Mouse (Mus musculus): ENCODE results near the gene Gm5286. TPM values are rescaled to one million over a fixed set of nuclear protein-coding genes. Genes with fewer than 3 reads are reported as not detected.
"Not testable (repeated sequence)": the region's sequence is repeated elsewhere in the genome, so short reads cannot be mapped to it uniquely, and the experiment has no call there.

Gm5286 gene
- not detected in 2 replicates for polyA plus RNA-seq (2015; fragmentation: Nextera tagmentation; extraction: Ambion mirVana)

DNA sequence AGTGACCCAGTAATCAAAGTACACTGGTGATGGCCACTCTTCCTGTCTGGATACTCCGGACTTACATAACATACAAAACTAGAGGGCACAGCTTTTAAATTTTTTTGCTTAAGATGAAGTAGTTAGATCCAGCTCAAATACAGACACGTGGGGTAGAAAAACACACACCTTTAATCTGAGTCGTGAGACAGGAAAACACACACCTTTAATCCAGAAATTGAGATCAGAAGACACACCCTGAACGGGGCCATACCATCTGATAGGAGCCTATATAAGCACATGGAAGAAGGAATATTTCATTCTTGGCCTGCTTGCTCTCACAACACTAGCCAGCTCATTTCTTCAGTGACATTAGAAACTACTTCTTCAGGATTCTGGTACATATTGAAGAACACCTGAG is at the start of gene Gm5286:
Gm5286 (plus strand) TSS at position 301 of the 400 bp plus-strand sequence.
- not testable (repeated sequence) for ATAC-seq (ENCODE audit: low FRiP score, low TSS enrichment); H3K27me3 ChIP-seq (ENCODE audit: insufficient read depth, low read length); H3K4me1 ChIP-seq (ENCODE audit: insufficient read depth, low read length); H3K9me3 ChIP-seq (ENCODE audit: low read length); H3K27ac ChIP-seq (ENCODE audit: low read length); H3K4me2 ChIP-seq (replicated peaks; ENCODE audit: low read depth, low read length); H3K9ac ChIP-seq (replicated peaks; ENCODE audit: low read length); H3K36me3 ChIP-seq (ENCODE audit: insufficient read depth, low read length); H3K4me3 ChIP-seq (ENCODE audit: low read length)
- WGBS: 81% methylated on average over 2 of the region's 4 CpGs

DNA sequence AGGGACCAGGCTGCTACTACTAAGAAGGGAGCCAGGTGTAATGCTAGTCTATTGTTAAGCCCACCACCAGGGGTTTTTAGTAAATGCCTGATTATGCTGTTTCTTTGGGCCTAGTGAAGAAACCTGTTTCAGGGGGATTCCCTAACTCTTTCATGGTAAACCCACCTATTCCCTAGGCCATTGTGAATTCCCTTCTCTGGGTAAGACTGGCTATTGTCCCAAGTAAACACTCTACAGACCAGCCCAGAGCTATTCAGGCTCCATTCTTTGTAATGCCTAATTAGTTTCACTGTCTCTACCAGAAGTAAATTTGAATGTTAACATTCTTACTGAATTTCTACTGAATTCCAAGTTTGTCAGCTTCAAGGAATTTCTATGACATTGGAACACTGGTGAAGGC is 29.2 kb upstream of the Gm5286 start:
- not testable (repeated sequence) for H3K9me3 ChIP-seq (ENCODE audit: low read length); ATAC-seq (ENCODE audit: low FRiP score, low TSS enrichment); H3K27ac ChIP-seq (ENCODE audit: low read length); H3K4me1 ChIP-seq (ENCODE audit: insufficient read depth, low read length); H3K4me3 ChIP-seq (ENCODE audit: low read length); H3K9ac ChIP-seq (replicated peaks; ENCODE audit: low read length); H3K4me2 ChIP-seq (replicated peaks; ENCODE audit: low read depth, low read length); H3K27me3 ChIP-seq (ENCODE audit: insufficient read depth, low read length); H3K36me3 ChIP-seq (ENCODE audit: insufficient read depth, low read length)

DNA sequence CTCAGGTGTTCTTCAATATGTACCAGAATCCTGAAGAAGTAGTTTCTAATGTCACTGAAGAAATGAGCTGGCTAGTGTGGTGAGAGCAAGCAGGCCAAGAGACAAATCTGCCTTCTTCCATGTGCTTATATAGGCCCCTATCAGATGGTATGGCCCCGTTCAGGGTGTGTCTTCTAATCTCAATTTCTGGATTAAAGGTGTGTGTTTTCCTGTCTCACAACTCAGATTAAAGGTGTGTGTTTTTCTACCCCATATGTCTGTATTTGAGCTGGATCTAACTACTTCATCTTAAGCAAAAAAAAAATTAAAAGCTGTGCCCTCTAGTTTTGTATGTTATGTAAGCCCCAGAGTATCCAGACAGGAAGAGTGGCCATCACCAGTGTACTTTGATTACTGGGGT is 18.4 kb upstream of the Gm5286 start, which contains the start of gene Gm10696:
Gm10696 (minus strand) TSS at position 101 of the 400 bp plus-strand sequence.
- H3K4me1 ChIP-seq (ENCODE audit: insufficient read depth, low read length); H3K9me3 ChIP-seq (ENCODE audit: low read length); H3K4me2 ChIP-seq (replicated peaks; ENCODE audit: low read depth, low read length); H3K27ac ChIP-seq (ENCODE audit: low read length); ATAC-seq (ENCODE audit: low FRiP score, low TSS enrichment); H3K27me3 ChIP-seq (ENCODE audit: insufficient read depth, low read length); H3K36me3 ChIP-seq (ENCODE audit: insufficient read depth, low read length); H3K9ac ChIP-seq (replicated peaks; ENCODE audit: low read length); H3K4me3 ChIP-seq (ENCODE audit: low read length): not testable (repeated sequence)
- WGBS: 83% methylated on average over 1 of the region's 1 CpGs

Other genes starting within 250 kb of the Gm5286 start
- gene Tdpoz5, start 235.4 kb upstream of the Gm5286 start, polyA plus RNA-seq (2015; fragmentation: Nextera tagmentation; extraction: Ambion mirVana): not detected in 2 replicates
- not detected in 2 replicates for gene Gm9125, start 141.8 kb upstream of the Gm5286 start, polyA plus RNA-seq (2015; fragmentation: Nextera tagmentation; extraction: Ambion mirVana)
- not detected in 2 replicates for gene Gm10697, start 124.1 kb upstream of the Gm5286 start, polyA plus RNA-seq (2015; fragmentation: Nextera tagmentation; extraction: Ambion mirVana)
- not detected in 2 replicates for gene Gm10696, start 18.5 kb upstream of the Gm5286 start, polyA plus RNA-seq (2015; fragmentation: Nextera tagmentation; extraction: Ambion mirVana)
- not detected in 2 replicates for gene Gm4778, start 67.3 kb downstream of the Gm5286 start, polyA plus RNA-seq (2015; fragmentation: Nextera tagmentation; extraction: Ambion mirVana)
- 14.6 and 15.1 TPM in 2 replicates for gene Them4, start 113.4 kb downstream of the Gm5286 start, polyA plus RNA-seq (2015; fragmentation: Nextera tagmentation; extraction: Ambion mirVana)
- gene Them5, start 145.4 kb downstream of the Gm5286 start, polyA plus RNA-seq (2015; fragmentation: Nextera tagmentation; extraction: Ambion mirVana): not detected in 2 replicates
- 0.32 and 0.46 TPM in 2 replicates for gene C2cd4d, start 165.7 kb downstream of the Gm5286 start, polyA plus RNA-seq (2015; fragmentation: Nextera tagmentation; extraction: Ambion mirVana)
- gene Rorc, start 176.1 kb downstream of the Gm5286 start, polyA plus RNA-seq (2015; fragmentation: Nextera tagmentation; extraction: Ambion mirVana): 14.9 and 15.2 TPM in 2 replicates
- gene Lingo4, start 201.8 kb downstream of the Gm5286 start, polyA plus RNA-seq (2015; fragmentation: Nextera tagmentation; extraction: Ambion mirVana): 0.23 and 0.44 TPM in 2 replicates
- 12.1 and 13.8 TPM in 2 replicates for gene Tdrkh, start 216.6 kb downstream of the Gm5286 start, polyA plus RNA-seq (2015; fragmentation: Nextera tagmentation; extraction: Ambion mirVana)
- 72.3 and 79.1 TPM in 2 replicates for gene Mrpl9, start 246.6 kb downstream of the Gm5286 start, polyA plus RNA-seq (2015; fragmentation: Nextera tagmentation; extraction: Ambion mirVana)
- 0.44 and 0.66 TPM in 2 replicates for gene Oaz3, start 247.2 kb downstream of the Gm5286 start, polyA plus RNA-seq (2015; fragmentation: Nextera tagmentation; extraction: Ambion mirVana)

Measured in kidney, embryonic 16.5 days (tissue).